Mouse (Mus musculus) heart, embryonic 13.5 days (tissue): ENCODE measurements at regions not wholly inside any gene's neighbourhood (a gene's known extent, or its start where the extent isn't known, plus 50 kb on each side); places are given as distances from the start of the nearest gene placed in this dataset.
"Not testable (repeated sequence)": the region's sequence is repeated elsewhere in the genome, so short reads cannot be mapped to it uniquely, and the experiment has no call there.

Experiments
- ATAC-seq: fragments of 200-750 bp; cut with Nextera tagmentation; 2 replicates; pipeline ENCODE4 v1.8.0; 2017; ENCODE audit warnings: moderate TSS enrichment; ENCODE audit not compliant: insufficient number of reproducible peaks, low FRiP score, low TSS enrichment; ENCODE audit errors: extremely low read depth
- H3K27ac ChIP-seq: fragments of 300-500 bp; sonication (generic); replicated peaks from 2 replicates; pipeline ENCODE4 v1.5.1; 2015; ENCODE audit warnings: moderate library complexity, mild to moderate bottlenecking, inconsistent platforms
- H3K27me3 ChIP-seq: fragments of 300-500 bp; sonication (generic); replicated peaks from 2 replicates; pipeline ENCODE4 v1.6.1; 2015; ENCODE audit warnings: mild to moderate bottlenecking, inconsistent platforms
- H3K36me3 ChIP-seq: fragments of 300-500 bp; sonication (generic); 2 replicates; pipeline ENCODE4 v1.6.1; 2015; ENCODE audit warnings: mild to moderate bottlenecking, inconsistent platforms
- H3K4me1 ChIP-seq: fragments of 300-500 bp; sonication (generic); 2 replicates; pipeline ENCODE4 v1.6.1; 2015; ENCODE audit warnings: inconsistent platforms
- H3K4me2 ChIP-seq: fragments of 300-500 bp; sonication (generic); 2 replicates; pipeline ENCODE4 v1.6.1; 2015; ENCODE audit warnings: inconsistent platforms, mild to moderate bottlenecking, moderate library complexity
- H3K4me3 ChIP-seq: fragments of 300-500 bp; sonication (generic); 2 replicates; pipeline ENCODE4 v1.5.1; 2015; ENCODE audit warnings: moderate library complexity, mild to moderate bottlenecking, inconsistent platforms
- H3K9ac ChIP-seq: fragments of 300-500 bp; sonication (generic); 2 replicates; pipeline ENCODE4 v1.6.1; 2015; ENCODE audit warnings: inconsistent platforms, mild to moderate bottlenecking, moderate library complexity
- H3K9me3 ChIP-seq: fragments of 300-500 bp; sonication (generic); 2 replicates; pipeline ENCODE4 v1.6.1; 2016; ENCODE audit warnings: inconsistent platforms
- WGBS: fragments of 180-500 bp; shearing (Covaris S2); methylation state at CpG from one replicate; pipeline ENCODE4 v1.1.7; 2015; ENCODE audit warnings: mixed read lengths; 5-methylcytosine and 5-hydroxymethylcytosine counted together

GRCm38 (mm10) chr4:153784401-153784800 is 172.6 kb upstream of the A430005L14Rik start:
- no peak for ATAC-seq
- H3K9ac ChIP-seq: no peak overlapping the region
- no peak overlapping the region for H3K4me2 ChIP-seq
- 0 out of 2 replicates have a peak, but pooled peaks cover 4% of the 10 kb centered on the region for H3K27me3 ChIP-seq
- H3K9me3 ChIP-seq: no peaks in the 10 kb centered on the region
- 82% methylated on average over 11 of the region's 11 CpGs for WGBS
- H3K27ac ChIP-seq: no peak overlapping the region
- H3K4me1 ChIP-seq: no peaks in the 10 kb centered on the region
- H3K4me3 ChIP-seq: no peak overlapping the region
- H3K36me3 ChIP-seq: no peaks in the 10 kb centered on the region

- H3K4me3 ChIP-seq: no peak overlapping the region
- H3K27ac ChIP-seq: no peak overlapping the region
- no peaks in the 10 kb centered on the region for H3K4me1 ChIP-seq
- 0 out of 2 replicates have a peak, but pooled peaks cover 4% of the 10 kb centered on the region for H3K27me3 ChIP-seq
- WGBS: 74% methylated on average over 4 of the region's 4 CpGs
- no peaks in the 10 kb centered on the region for H3K36me3 ChIP-seq
- H3K9ac ChIP-seq: no peak overlapping the region
- no peak for ATAC-seq
- no peak overlapping the region for H3K4me2 ChIP-seq
- H3K9me3 ChIP-seq: no peaks in the 10 kb centered on the region
Measured at GRCm38 (mm10) chr4:153785564-153785963, 171.5 kb upstream of the A430005L14Rik start.

DNA sequence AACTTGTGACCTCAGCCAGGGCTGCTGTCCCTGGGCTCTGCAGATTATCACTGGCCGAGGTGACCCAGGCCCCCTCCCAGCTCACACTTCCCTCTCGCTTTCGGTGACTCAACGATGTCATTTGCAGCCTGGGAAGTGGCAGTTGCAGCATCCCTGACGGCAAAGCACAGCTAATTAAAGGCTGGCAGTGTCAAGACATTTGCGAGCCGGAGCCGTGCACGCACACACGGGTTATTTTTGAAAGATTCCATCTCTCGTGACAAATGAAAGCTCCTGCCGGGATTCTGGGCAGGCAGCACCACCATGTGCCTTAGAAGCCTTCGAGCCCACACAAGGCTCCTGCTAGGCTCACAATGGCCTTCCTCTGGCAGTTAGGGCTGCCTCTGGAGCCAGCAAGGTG is 164.7 kb upstream of the A430005L14Rik start:
- Histone ChIP-seq H3K9me3 (no peaks in the 10 kb centered on the region), H3K4me1 (no peaks in the 10 kb centered on the region), H3K27ac (no peak overlapping the region), H3K27me3 (peaks cover 35% of the 10 kb centered on the region), H3K4me3 (no peak overlapping the region), H3K9ac (no peak overlapping the region), H3K4me2 (no peak overlapping the region), H3K36me3 (no peaks in the 10 kb centered on the region)
- ATAC-seq: no peak
- 36% methylated on average over 13 of the region's 13 CpGs for WGBS

DNA sequence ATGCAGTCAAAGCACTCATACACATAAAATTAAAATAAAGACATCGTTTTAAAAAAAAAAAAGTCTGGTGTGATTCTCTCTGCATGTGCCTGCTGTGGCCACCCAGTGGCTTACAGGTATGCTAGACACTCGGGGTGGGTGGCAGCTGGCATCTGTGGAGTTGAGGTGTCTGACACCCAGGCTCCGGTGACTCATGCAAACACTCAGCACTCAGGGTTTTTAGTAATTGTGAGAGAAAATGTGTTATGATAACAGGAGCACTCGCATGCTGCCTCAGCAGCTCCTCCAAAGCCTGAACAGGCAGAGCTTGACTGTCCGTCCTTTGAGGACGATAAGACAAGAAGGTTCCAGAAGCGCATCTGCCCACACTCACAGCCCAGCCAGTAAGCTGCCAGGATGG is 159.0 kb upstream of the A430005L14Rik start:
- Histone ChIP-seq H3K9ac (no peak overlapping the region), H3K4me2 (no peak overlapping the region), H3K27ac (no peak overlapping the region), H3K36me3 (no peaks in the 10 kb centered on the region), H3K9me3 (no peaks in the 10 kb centered on the region), H3K27me3 (peaks cover 20% of the 10 kb centered on the region), H3K4me1 (no peaks in the 10 kb centered on the region), H3K4me3 (no peak overlapping the region)
- WGBS: 63% methylated on average over 7 of the region's 7 CpGs
- no peak for ATAC-seq

DNA sequence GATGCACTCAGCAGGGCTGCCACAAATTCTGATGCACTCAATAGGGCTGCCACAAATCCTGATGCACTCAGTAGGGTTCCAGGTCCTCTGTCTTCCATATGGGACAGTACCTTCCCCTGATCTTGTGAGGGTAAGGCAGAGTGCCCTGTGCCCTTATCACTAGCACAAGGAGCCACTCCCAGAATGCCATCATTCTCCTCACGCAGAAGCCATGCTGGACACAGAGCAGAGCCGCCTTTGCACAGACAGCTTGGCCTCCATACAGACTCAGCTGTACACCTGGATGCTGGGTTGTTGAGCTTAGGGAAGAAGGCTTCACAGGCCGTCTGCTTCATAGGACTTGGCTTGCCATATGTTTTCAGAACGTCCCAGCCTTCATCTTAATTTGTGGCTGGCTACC is 151.3 kb upstream of the A430005L14Rik start:
- Histone ChIP-seq H3K4me3 (no peak overlapping the region), H3K9me3 (no peaks in the 10 kb centered on the region), H3K4me2 (no peak overlapping the region), H3K27me3 (peaks cover 53% of the 10 kb centered on the region), H3K4me1 (no peaks in the 10 kb centered on the region), H3K36me3 (no peaks in the 10 kb centered on the region), H3K27ac (no peak overlapping the region), H3K9ac (no peak overlapping the region)
- ATAC-seq: no peak
- 39% methylated on average over 4 of the region's 4 CpGs for WGBS

- Histone ChIP-seq H3K27ac (no peak overlapping the region), H3K4me2 (no peak overlapping the region), H3K9ac (no peak overlapping the region), H3K4me1 (no peaks in the 10 kb centered on the region), H3K9me3 (no peaks in the 10 kb centered on the region), H3K27me3 (peaks cover 53% of the 10 kb centered on the region), H3K4me3 (no peak overlapping the region), H3K36me3 (no peaks in the 10 kb centered on the region)
- no peak for ATAC-seq
- WGBS: 11% methylated on average over 10 of the region's 10 CpGs
Measured at GRCm38 (mm10) chr4:153806180-153806692, 150.8 kb upstream of the A430005L14Rik start.

GRCm38 (mm10) chr4:153806820-153807436 is 150.1 kb upstream of the A430005L14Rik start:
- 37% methylated on average over 10 of the region's 10 CpGs for WGBS
- Histone ChIP-seq H3K27me3 (peaks cover 53% of the 10 kb centered on the region), H3K4me2 (no peak overlapping the region), H3K4me3 (no peak overlapping the region), H3K4me1 (no peaks in the 10 kb centered on the region), H3K27ac (no peak overlapping the region), H3K9ac (no peak overlapping the region), H3K36me3 (no peaks in the 10 kb centered on the region), H3K9me3 (no peaks in the 10 kb centered on the region)
- no peak for ATAC-seq

DNA sequence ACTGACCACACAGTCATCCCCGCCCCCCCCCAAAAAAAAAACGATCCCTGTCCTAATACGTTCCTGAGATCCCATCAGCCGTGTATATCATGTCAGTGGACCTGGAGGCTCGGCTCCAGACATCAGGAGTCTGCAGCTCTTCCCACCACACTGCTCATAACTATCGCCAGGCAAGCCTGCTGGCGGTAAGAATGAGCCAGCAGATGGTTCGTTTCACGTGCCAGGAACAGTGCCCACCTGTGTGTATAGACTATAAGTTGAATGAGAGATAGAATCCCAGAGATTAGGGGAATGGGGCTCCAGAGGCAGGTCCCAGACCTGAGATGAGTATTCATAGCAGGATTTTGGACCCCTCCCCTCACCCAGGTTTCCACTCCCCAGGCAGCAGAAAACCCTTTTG is 144.2 kb upstream of the A430005L14Rik start:
- H3K9ac ChIP-seq: no peak overlapping the region
- H3K4me2 ChIP-seq: no peak overlapping the region
- ATAC-seq: no peak
- no peaks in the 10 kb centered on the region for H3K4me1 ChIP-seq
- peaks cover 22% of the 10 kb centered on the region for H3K27me3 ChIP-seq
- whole genome bisulfite sequencing: 79% methylated on average over 9 of the region's 9 CpGs
- H3K27ac ChIP-seq: no peak overlapping the region
- no peaks in the 10 kb centered on the region for H3K9me3 ChIP-seq
- H3K36me3 ChIP-seq: no peaks in the 10 kb centered on the region
- H3K4me3 ChIP-seq: no peak overlapping the region

DNA sequence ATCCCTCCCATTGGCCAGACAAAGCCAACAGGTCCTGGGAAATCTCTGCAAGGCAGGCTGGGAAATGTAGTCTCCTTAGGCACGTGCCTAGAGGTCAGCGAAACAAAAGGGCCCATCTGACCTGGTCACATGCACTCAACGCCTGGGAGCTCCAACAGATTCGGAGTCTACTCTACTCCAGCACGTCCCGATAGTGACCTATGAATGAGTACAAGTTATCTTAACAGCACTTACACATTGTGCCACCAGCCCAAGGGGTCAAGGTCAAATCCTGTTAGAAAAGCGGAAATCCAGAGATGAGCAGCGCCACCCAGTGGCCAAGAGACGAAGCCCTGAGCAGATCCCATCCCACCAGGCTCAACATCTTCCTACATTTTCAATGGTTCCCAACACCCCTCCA is 129.1 kb upstream of the A430005L14Rik start:
- no peak overlapping the region for H3K9ac ChIP-seq
- no peak overlapping the region for H3K4me2 ChIP-seq
- no peaks in the 10 kb centered on the region for H3K27me3 ChIP-seq
- no peaks in the 10 kb centered on the region for H3K36me3 ChIP-seq
- H3K9me3 ChIP-seq: peaks cover 4% of the 10 kb centered on the region; the same call in 1 of the 2 replicates
- 52% methylated on average over 9 of the region's 9 CpGs for WGBS
- ATAC-seq: no peak
- no peaks in the 10 kb centered on the region for H3K4me1 ChIP-seq
- H3K4me3 ChIP-seq: no peak overlapping the region
- H3K27ac ChIP-seq: no peak overlapping the region

- H3K36me3 ChIP-seq: no peaks in the 10 kb centered on the region
- H3K4me2 ChIP-seq: no peak overlapping the region
- H3K4me3 ChIP-seq: no peak overlapping the region
- H3K4me1 ChIP-seq: no peaks in the 10 kb centered on the region
- H3K9ac ChIP-seq: no peak overlapping the region
- no peak for ATAC-seq
- WGBS: 81% methylated on average over 9 of the region's 9 CpGs
- peaks cover 4% of the 10 kb centered on the region; the same call in 1 of the 2 replicates for H3K9me3 ChIP-seq
- no peaks in the 10 kb centered on the region for H3K27me3 ChIP-seq
- H3K27ac ChIP-seq: no peak overlapping the region
Measured at GRCm38 (mm10) chr4:153829766-153830165, 127.3 kb upstream of the A430005L14Rik start.

- Histone ChIP-seq H3K27ac (no peak overlapping the region), H3K4me3 (no peak overlapping the region), H3K4me2 (no peak overlapping the region), H3K36me3 (no peaks in the 10 kb centered on the region), H3K4me1 (no peaks in the 10 kb centered on the region), H3K9me3 (peaks cover 4% of the 10 kb centered on the region; the same call in 1 of the 2 replicates), H3K9ac (no peak overlapping the region), H3K27me3 (no peaks in the 10 kb centered on the region)
- 85% methylated on average over 5 of the region's 5 CpGs for WGBS
- ATAC-seq: no peak
Measured at GRCm38 (mm10) chr4:153830491-153830890, 126.5 kb upstream of the A430005L14Rik start.

GRCm38 (mm10) chr4:153831251-153831650 is 125.8 kb upstream of the A430005L14Rik start:
- not testable (repeated sequence) for ATAC-seq
- 63% methylated on average over 8 of the region's 11 CpGs for WGBS

More at GRCm38 (mm10) chr4:153831251-153831650, 125.8 kb upstream of the A430005L14Rik start:
- H3K9ac ChIP-seq, H3K4me3 ChIP-seq, H3K4me1 ChIP-seq, H3K4me2 ChIP-seq, H3K27ac ChIP-seq, H3K9me3 ChIP-seq, H3K27me3 ChIP-seq, H3K36me3 ChIP-seq: not testable (repeated sequence)
